Mouse (Mus musculus) CH12.LX (cell line): ENCODE data around the gene Rfx4. TPM values are rescaled to one million over a fixed set of nuclear protein-coding genes. Genes with fewer than 3 reads are reported as not detected.

ENCODE experiments used
- DNase-seq: peaks from one replicate; pipeline ENCODE4 v3.0.0-alpha.2; 2013; ENCODE audit errors: extremely low read depth
- H3K27ac ChIP-seq: 2 replicates; pipeline ENCODE4 v1.5.1; 2012; ENCODE audit warnings: low read depth, mild to moderate bottlenecking, control low read depth, moderate library complexity; ENCODE audit not compliant: insufficient read depth
- H3K27me3 ChIP-seq: replicated peaks from 2 replicates; pipeline ENCODE3; 2012; ENCODE audit warnings: inconsistent platforms
- H3K36me3 ChIP-seq, 2 experiments: replicated peaks in 1 of 2; 2 replicates each; pipeline versions ENCODE3 to v1.6.1; 2012; ENCODE audit warnings: inconsistent platforms in 1 of 2, low read length in 1 of 2, mild to moderate bottlenecking in 1 of 2, mixed read lengths in 1 of 2, moderate library complexity in 1 of 2; ENCODE audit not compliant: control insufficient read depth in 1 of 2, insufficient read depth in 1 of 2
- H3K4me1 ChIP-seq, 2 experiments: 2 replicates each; pipeline ENCODE4 v1.6.1; 2012; ENCODE audit warnings: inconsistent platforms in 1 of 2, moderate library complexity in 1 of 2; ENCODE audit not compliant: insufficient read depth in 2 of 2, control insufficient read depth in 1 of 2
- H3K4me2 ChIP-seq: 2 replicates; pipeline ENCODE4 v1.6.1; 2012; ENCODE audit warnings: low read depth, mild to moderate bottlenecking, control low read depth; ENCODE audit not compliant: poor library complexity, insufficient read depth, severe bottlenecking
- H3K4me3 ChIP-seq, 3 experiments: fragments of 150-350 bp in 1 of 3; sonication (generic) in 1 of 3; replicated peaks in 1 of 3; 2 replicates each; pipeline versions ENCODE3 to v1.5.1; 2011 to 2012; ENCODE audit warnings: low read depth in 2 of 3, low read length in 2 of 3, mild to moderate bottlenecking in 2 of 3, moderate library complexity in 2 of 3, control low read depth in 1 of 3, improper control_type of control experiment in 1 of 3, inconsistent platforms in 1 of 3, mixed read lengths in 1 of 3; ENCODE audit not compliant: poor library complexity in 1 of 3
- H3K79me2 ChIP-seq: replicated peaks from 2 replicates; pipeline ENCODE4 v1.6.1; 2012; ENCODE audit warnings: mild to moderate bottlenecking, moderate library complexity; ENCODE audit not compliant: control insufficient read depth, poor library complexity, insufficient read depth, severe bottlenecking; ENCODE audit errors: extremely low read depth
- H3K9ac ChIP-seq: 2 replicates; pipeline ENCODE4 v1.6.1; 2012; ENCODE audit warnings: low read depth, mild to moderate bottlenecking, control low read depth, moderate library complexity; ENCODE audit not compliant: insufficient read depth
- H3K9me3 ChIP-seq: replicated peaks from 2 replicates; pipeline ENCODE3; 2012; ENCODE audit warnings: low read length, inconsistent platforms, mixed read lengths
- BHLHE40 ChIP-seq: IDR thresholded peaks from 2 replicates; pipeline ENCODE4 v1.6.1; 2011; ENCODE audit warnings: mild to moderate bottlenecking, low read depth, low read length, improper control_type of control experiment
- CHD1 ChIP-seq: IDR thresholded peaks from 2 replicates; pipeline ENCODE4 v1.6.1; 2012; ENCODE audit warnings: low read depth, low read length, improper control_type of control experiment, inconsistent platforms
- CHD2 ChIP-seq: IDR thresholded peaks from 2 replicates; pipeline ENCODE4 v1.6.1; 2011; ENCODE audit warnings: low read length, improper control_type of control experiment
- E2F4 ChIP-seq: IDR thresholded peaks from 2 replicates; pipeline ENCODE4 v1.6.1; 2011; ENCODE audit warnings: low read depth, low read length, improper control_type of control experiment; ENCODE audit not compliant: insufficient replicate concordance
- EP300 ChIP-seq: IDR thresholded peaks from 2 replicates; pipeline ENCODE4 v1.6.1; 2011; ENCODE audit warnings: low read length, improper control_type of control experiment
- ETS1 ChIP-seq: conservative IDR thresholded peaks from 2 replicates; pipeline ENCODE4 v1.6.1; 2012; ENCODE audit warnings: low read depth, mild to moderate bottlenecking, inconsistent platforms, low read length, improper control_type of control experiment, moderate library complexity
- GABPA ChIP-seq: IDR thresholded peaks from 2 replicates; pipeline ENCODE4 v1.6.1; 2012; ENCODE audit warnings: low read depth, low read length, improper control_type of control experiment, inconsistent platforms; ENCODE audit not compliant: insufficient replicate concordance
- IRF4 ChIP-seq: IDR thresholded peaks from 2 replicates; pipeline ENCODE4 v1.6.1; 2014; ENCODE audit warnings: low read depth, mild to moderate bottlenecking, inconsistent platforms, low read length, improper control_type of control experiment
- MAFK ChIP-seq: IDR thresholded peaks from 2 replicates; pipeline ENCODE4 v1.6.1; 2011; ENCODE audit warnings: low read length, improper control_type of control experiment; ENCODE audit not compliant: insufficient replicate concordance
- MAZ ChIP-seq: IDR thresholded peaks from 2 replicates; pipeline ENCODE4 v1.6.1; 2012; ENCODE audit warnings: low read depth, mild to moderate bottlenecking, inconsistent platforms, low read length, improper control_type of control experiment, moderate library complexity
- MEF2A ChIP-seq: IDR thresholded peaks from 2 replicates; pipeline ENCODE4 v1.6.1; 2014; ENCODE audit warnings: low read depth, mild to moderate bottlenecking, inconsistent platforms, low read length, improper control_type of control experiment, borderline replicate concordance
- NRF1 ChIP-seq: IDR thresholded peaks from 2 replicates; pipeline ENCODE4 v1.6.1; 2014; ENCODE audit warnings: low read depth, mild to moderate bottlenecking, inconsistent platforms, low read length, improper control_type of control experiment, moderate library complexity
- PAX5 ChIP-seq: IDR thresholded peaks from 2 replicates; pipeline ENCODE4 v1.6.1; 2012; ENCODE audit warnings: low read length, inconsistent platforms, mixed read lengths
- POLR2A ChIP-seq: IDR thresholded peaks from 2 replicates; pipeline ENCODE4 v1.6.1; 2011; ENCODE audit warnings: low read depth, mild to moderate bottlenecking, improper control_type of control experiment, low read length
- POLR2AphosphoS2 ChIP-seq: IDR thresholded peaks from 2 replicates; pipeline ENCODE4 v1.6.1; 2011; ENCODE audit warnings: low read depth, low read length, improper control_type of control experiment
- RAD21 ChIP-seq: IDR thresholded peaks from 2 replicates; pipeline ENCODE4 v1.6.1; 2011; ENCODE audit warnings: low read depth, mild to moderate bottlenecking, low read length, improper control_type of control experiment, moderate library complexity
- SIN3A ChIP-seq: IDR thresholded peaks from 2 replicates; pipeline ENCODE4 v1.6.1; 2012; ENCODE audit warnings: low read length, improper control_type of control experiment, inconsistent platforms
- TCF12 ChIP-seq: IDR thresholded peaks from 2 replicates; pipeline ENCODE4 v1.6.1; 2014; ENCODE audit warnings: low read depth, mild to moderate bottlenecking, inconsistent platforms, low read length, improper control_type of control experiment
- UBTF ChIP-seq: IDR thresholded peaks from 2 replicates; pipeline ENCODE4 v1.6.1; 2012; ENCODE audit warnings: low read depth, mild to moderate bottlenecking, inconsistent platforms, low read length, improper control_type of control experiment, moderate library complexity
- USF1 ChIP-seq: IDR thresholded peaks from 2 replicates; pipeline ENCODE4 v1.6.1; 2014; ENCODE audit warnings: low read depth, mild to moderate bottlenecking, inconsistent platforms, low read length, improper control_type of control experiment
- dilution Hi-C: fragments of 300-500 bp; cut with MboI; formaldehyde crosslinking; loops from 2 replicates; pipeline ENCODE4 v1.14.3; 2020; ENCODE audit warnings: low sequenced_read_pairs; ENCODE audit not compliant: extremely low pct_unique_long_range_greater_than_20kb, extremely low pct_ligation_motif_present
- in situ Hi-C: fragments of 300-500 bp; cut with MboI; formaldehyde crosslinking; loops from 3 replicates; pipeline ENCODE4 v1.14.3; 2019; ENCODE audit warnings: low sequenced_read_pairs, low pct_ligation_motif_present, low pct_unique_long_range_greater_than_20kb, mixed read lengths
- polyA plus RNA-seq: library from polyadenylated mRNA; unstranded; fragments of >175 nt; gene quantifications from 2 replicates; pipeline ENCODE4 v1.2.1, GENCODE M21; 2012; ENCODE audit warnings: low read depth; ENCODE audit not compliant: insufficient read length
- total RNA-seq, 2 experiments: library from RNA; depleted of rRNA; stranded (reverse); fragments of 300-350 nt in 1 of 2; fragments of >200 nt in 1 of 2; gene quantifications; 2 replicates each; pipeline ENCODE4 v1.2.3; 2012 to 2014

The Rfx4 gene
- total and polyA plus RNA-seq, 3 experiments: 0.04 TPM; not detected in 2

GRCm38 (mm10) chr10:84896941-84897930 is 141.4 kb downstream of the Rfx4 start:
- Histone ChIP-seq H3K4me3 (no peak overlapping the region), H3K4me2 (no peak overlapping the region), H3K79me2 (no peaks in the 10 kb centered on the region), H3K36me3 (no peaks in the 10 kb centered on the region), H3K27me3 (no peaks in the 10 kb centered on the region), H3K4me1 (peaks cover 8 to 25% of the 10 kb centered on the region in 2 experiments), H3K9ac (no peak overlapping the region), H3K27ac (no peak overlapping the region), H3K9me3 (no peaks in the 10 kb centered on the region)
- TF ChIP-seq MAZ: no peak
- no peak for TF ChIP-seq BHLHE40
- no peak for TF ChIP-seq RAD21
- 0 out of 2 replicates have a peak, but pooled peaks have one; percentile 14 for TF ChIP-seq EP300
- TF ChIP-seq UBTF: no peak
- peak; percentile 37; the same call in 1 of the 2 replicates for TF ChIP-seq IRF4
- no peak for TF ChIP-seq CHD2
- no peak for TF ChIP-seq USF1
- no peak for TF ChIP-seq MEF2A
- TF ChIP-seq CHD1: no peak
- dilution Hi-C loops: no loop called here
- DNase-seq: peak; percentile 39
- in situ Hi-C loops: no loop called here

GRCm38 (mm10) chr10:84898144-84898979 is 142.5 kb downstream of the Rfx4 start:
- TF ChIP-seq PAX5: no peak
- TF ChIP-seq NRF1: no peak
- no peak for TF ChIP-seq MEF2A
- no peak for TF ChIP-seq MAFK
- no peak for TF ChIP-seq E2F4
- TF ChIP-seq ETS1: no peak
- no peak for TF ChIP-seq USF1
- no peak for TF ChIP-seq MAZ
- no peak for TF ChIP-seq POLR2A
- no peak for TF ChIP-seq GABPA
- no peak for TF ChIP-seq IRF4
- TF ChIP-seq SIN3A: no peak
- TF ChIP-seq TCF12: no peak
- TF ChIP-seq BHLHE40: no peak
- TF ChIP-seq CHD1: no peak
- no peak for TF ChIP-seq POLR2AphosphoS2
- dilution Hi-C loops (no loop called here), in situ Hi-C loops (no loop called here)
- Histone ChIP-seq H3K4me3 (no peak overlapping the region), H3K9ac (no peak overlapping the region), H3K4me1 (peaks cover 9 to 33% of the 10 kb centered on the region in 2 experiments), H3K27me3 (no peaks in the 10 kb centered on the region), H3K4me2 (no peak overlapping the region), H3K36me3 (no peaks in the 10 kb centered on the region), H3K79me2 (no peaks in the 10 kb centered on the region), H3K9me3 (no peaks in the 10 kb centered on the region), H3K27ac (no peak overlapping the region)
- no peak for DNase-seq
